In genomic region chr2:120628886-120629735, GRCm38 (mm10) we compare ENCODE assay signal across 8 mouse cellular contexts. TPM values are rescaled to one million over a fixed set of nuclear protein-coding genes. Genes with fewer than 3 reads are reported as not detected.
A peak's percentile ranks its signal among the peaks of the same experiment; 100 is the strongest.
DNase-seq lines count a peak whose midpoint lies in the region; ATAC-seq and TF ChIP-seq lines count a peak whose summit lies in the region.

Stard9 (plus strand) TSS chr2:120629121.

- no peak within 1 kb of the TSS for H3K27ac ChIP-seq in embryonic facial prominence, embryonic 14.5 days (replicated peaks; ENCODE audit: low read depth, low read length)
- peak within 1 kb of the TSS; percentile 88 for H3K27ac ChIP-seq in heart, adult 2 months
- H3K27ac ChIP-seq in limb, embryonic 13.5 days, result no peak within 1 kb of the TSS
- peak within 1 kb of the TSS; percentile 65 for H3K27ac ChIP-seq in midbrain, embryonic 16.5 days (ENCODE audit: low read length)

- peak; percentile 100 for ATAC-seq in embryonic facial prominence, embryonic 14.5 days (ENCODE audit: low read depth)
- peak; percentile 100 for ATAC-seq in limb, embryonic 13.5 days (ENCODE audit: low FRiP score, low read depth)
- ATAC-seq in midbrain, embryonic 16.5 days, result peak; percentile 100

- peak within 1 kb of the TSS; percentile 67 for H3K9ac ChIP-seq in embryonic facial prominence, embryonic 14.5 days (ENCODE audit: low read depth, low read length)
- peak within 1 kb of the TSS; percentile 74 for H3K9ac ChIP-seq in heart, adult 2 months (ENCODE audit: low read depth, low read length)
- peak within 1 kb of the TSS; percentile 67 for H3K9ac ChIP-seq in limb, embryonic 13.5 days
- peak within 1 kb of the TSS; percentile 78 for H3K9ac ChIP-seq in midbrain, embryonic 16.5 days (ENCODE audit: low read depth, low read length)

- intact Hi-C loops in heart, adult 2 months (cut with DNase I), result loop anchor here (5.0 kb wide), 2 partner anchors 33 to 62 kb away; partner anchors contain the start of gene Snap23

- peak within 1 kb of the TSS; percentile 58 for H3K4me3 ChIP-seq in embryonic facial prominence, embryonic 14.5 days (ENCODE audit: low read depth, low read length)
- peak within 1 kb of the TSS; percentile 81 for H3K4me3 ChIP-seq in heart, adult 2 months
- H3K4me3 ChIP-seq in limb, embryonic 13.5 days, result peak within 1 kb of the TSS; percentile 60
- peak within 1 kb of the TSS; percentile 68 for H3K4me3 ChIP-seq in midbrain, embryonic 16.5 days (ENCODE audit: low read depth, low read length)

- WGBS in embryonic facial prominence, embryonic 14.5 days, result 3% methylated on average over 32 of the region's 36 CpGs
- WGBS in heart, adult 2 months, result under 1% methylated on average over 36 of the region's 36 CpGs
- WGBS in limb, embryonic 13.5 days, result 2% methylated on average over 30 of the region's 36 CpGs
- 1% methylated on average over 36 of the region's 36 CpGs for WGBS in midbrain, embryonic 16.5 days

- no peak for TF ChIP-seq EP300 in heart, adult 2 months (IDR thresholded peaks at IDR 0.05; ENCODE audit: insufficient read depth, low read depth, low read length)

- peak; percentile 99 for DNase-seq in 3T3-L1 (ENCODE audit: low read depth, low spot score)
- peak; percentile 89 to 98 for DNase-seq in adrenal gland, postnatal 4 days (ENCODE audit: low spot score in 2 of 2)
- peak; percentile 100 for DNase-seq in embryonic facial prominence, embryonic 14.5 days (ENCODE audit: low spot score)
- DNase-seq in heart, adult 2 months, result peak; percentile 97 to 99
- peak; percentile 98 to 99 for DNase-seq in kidney, adult 8-10 months
- DNase-seq in spleen, postnatal 10 days (ENCODE audit: low spot score in 2 of 2), result peak; percentile 91 to 98

- no peaks in the 10 kb centered on the region for H3K9me3 ChIP-seq in embryonic facial prominence, embryonic 14.5 days (ENCODE audit: control insufficient read depth, low read length)
- no peaks in the 10 kb centered on the region for H3K9me3 ChIP-seq in limb, embryonic 13.5 days
- H3K9me3 ChIP-seq in midbrain, embryonic 16.5 days (replicated peaks; ENCODE audit: control insufficient read depth, low read length, poor library complexity, severe bottlenecking), result no peaks in the 10 kb centered on the region

- H3K36me3 ChIP-seq in embryonic facial prominence, embryonic 14.5 days (ENCODE audit: control insufficient read depth, insufficient read depth, low read length), result peaks cover 19% of the 10 kb centered on the region
- H3K36me3 ChIP-seq in heart, adult 2 months (ENCODE audit: control insufficient read depth, insufficient read depth, low read length), result peaks cover 16% of the 10 kb centered on the region
- peaks cover 11% of the 10 kb centered on the region; the same call in 1 of the 2 replicates for H3K36me3 ChIP-seq in limb, embryonic 13.5 days
- no peaks in the 10 kb centered on the region for H3K36me3 ChIP-seq in midbrain, embryonic 16.5 days (ENCODE audit: control insufficient read depth, insufficient read depth, low read length)

- H3K27me3 ChIP-seq in embryonic facial prominence, embryonic 14.5 days (replicated peaks; ENCODE audit: control insufficient read depth, insufficient read depth, low read length), result no peaks in the 10 kb centered on the region
- H3K27me3 ChIP-seq in heart, adult 2 months (ENCODE audit: control insufficient read depth, insufficient read depth, low read length), result no peaks in the 10 kb centered on the region
- no peaks in the 10 kb centered on the region for H3K27me3 ChIP-seq in limb, embryonic 13.5 days
- no peaks in the 10 kb centered on the region for H3K27me3 ChIP-seq in midbrain, embryonic 16.5 days (ENCODE audit: control insufficient read depth, insufficient read depth, low read depth, low read length)

- TF ChIP-seq CTCF in heart, adult 2 months (IDR thresholded peaks at IDR 0.05), result peak; percentile 24; the same call in 1 of the 2 replicates

- TF ChIP-seq POLR2A in heart, adult 2 months (IDR thresholded peaks at IDR 0.05; ENCODE audit: insufficient read depth, low read depth, low read length), result peak; percentile 79

- peak within 1 kb of the TSS; percentile 71 for H3K4me2 ChIP-seq in embryonic facial prominence, embryonic 14.5 days (ENCODE audit: low read depth, low read length)
- H3K4me2 ChIP-seq in limb, embryonic 13.5 days (replicated peaks), result peak within 1 kb of the TSS; percentile 77
- H3K4me2 ChIP-seq in midbrain, embryonic 16.5 days (ENCODE audit: low read length), result peak within 1 kb of the TSS; percentile 83

- no peaks in the 10 kb centered on the region for H3K79me2 ChIP-seq in heart, adult 2 months (replicated peaks; ENCODE audit: control insufficient read depth, insufficient read depth, low read length)

- peaks cover 14% of the 10 kb centered on the region for H3K4me1 ChIP-seq in embryonic facial prominence, embryonic 14.5 days (ENCODE audit: control insufficient read depth, insufficient read depth, low read length)
- peaks cover 12% of the 10 kb centered on the region for H3K4me1 ChIP-seq in heart, adult 2 months (ENCODE audit: control insufficient read depth, insufficient read depth, low read length)
- H3K4me1 ChIP-seq in limb, embryonic 13.5 days, result peaks cover 11% of the 10 kb centered on the region; the same call in 1 of the 2 replicates
- peaks cover 11% of the 10 kb centered on the region; the same call in 1 of the 2 replicates for H3K4me1 ChIP-seq in midbrain, embryonic 16.5 days (ENCODE audit: control insufficient read depth, insufficient read depth, low read length)

RNA-seq across cellular contexts. Expression of gene Stard9, which starts in this region (rescaled TPM):
- total RNA-seq in adrenal gland, postnatal 4 days (2021), result 10 to 100 TPM; 23.7 to 26.2 TPM
- 8.6 and 9.2 TPM in 2 replicates for polyA plus RNA-seq in embryonic facial prominence, embryonic 14.5 days (2014; fragmentation: Nextera tagmentation; extraction: Ambion mirVana)
- 1 to 10 TPM; 6.6 TPM for total RNA-seq in heart, adult 2 months (2021)
- 6.5 and 11.4 TPM in 2 replicates for polyA plus RNA-seq in heart, adult 2 months (2012; rRNA removed)
- 5.6 and 5.8 TPM in 2 replicates for polyA plus RNA-seq in limb, embryonic 13.5 days (2015; fragmentation: Nextera tagmentation; extraction: Ambion mirVana)
- polyA plus RNA-seq in midbrain, embryonic 16.5 days (2015; fragmentation: Nextera tagmentation; extraction: Ambion mirVana), result 3.5 and 4.3 TPM in 2 replicates

Comparison
In these comparisons a context has a peak if more than half of its experiments do, and no peak if none do; other contexts are left out.
1. H3K27ac ChIP-seq: peak in heart, adult 2 months (single experiment) and midbrain, embryonic 16.5 days (single experiment); none in embryonic facial prominence, embryonic 14.5 days (single experiment) and limb, embryonic 13.5 days (single experiment).
2. Peak in every context shown above with its lines, with median percentiles within 50 percentile points of each other: DNase-seq, ATAC-seq, H3K4me2 ChIP-seq, H3K4me3 ChIP-seq and H3K9ac ChIP-seq.